Mouse (Mus musculus): ENCODE data around the gene Agfg2.
"Not testable (repeated sequence)": the region's sequence is repeated elsewhere in the genome, so short reads cannot be mapped to it uniquely, and the experiment has no call there.

Gene Agfg2

DNA sequence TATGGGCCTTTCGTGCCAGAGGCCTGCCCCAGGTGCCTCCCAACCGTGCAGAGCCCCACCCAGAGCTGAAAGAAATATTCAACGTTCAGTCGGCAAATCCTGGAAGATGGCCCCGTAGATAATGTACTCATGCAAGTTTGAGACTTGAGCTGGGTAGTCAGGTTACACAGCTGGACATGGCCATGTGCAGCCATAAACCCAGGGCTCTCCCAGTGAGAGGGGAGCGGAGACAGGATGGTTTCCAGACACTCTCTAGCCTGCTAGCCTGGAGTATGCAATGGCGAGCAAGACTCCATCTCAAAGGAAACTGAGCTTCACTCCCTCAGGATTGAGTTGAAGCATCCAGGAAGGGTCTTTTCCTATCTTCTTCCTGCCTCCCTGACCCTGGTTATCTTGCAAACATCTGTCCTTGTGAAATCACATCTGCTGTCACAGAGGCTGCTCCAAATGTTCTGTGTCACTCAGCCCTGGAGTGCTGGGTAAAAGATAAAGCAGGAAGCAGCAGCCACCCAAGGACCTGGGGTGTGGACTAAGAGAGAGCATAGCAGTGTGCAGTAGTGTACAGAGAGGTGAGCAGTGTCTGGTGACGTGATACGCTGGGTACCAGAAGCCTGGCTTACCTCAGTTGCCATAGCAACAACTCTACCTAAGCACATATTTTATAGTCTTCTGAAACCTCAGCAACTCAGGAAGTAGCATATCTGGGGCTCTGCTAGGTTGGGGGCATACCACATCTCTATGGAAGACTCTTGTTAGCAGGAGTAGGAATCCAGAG, 36.5 kb downstream of the Agfg2 start:
- in situ Hi-C loops (cut with MboI; ENCODE audit: unreplicated experiment in 2 of 2), result no loop called here

GRCm38 (mm10) chr5:137645652-137646091, 38.9 kb downstream of the Agfg2 start, which contains the start of gene Irs3:
Irs3 (minus strand) TSS chr5:137645714.
- in situ Hi-C loops (cut with MboI; ENCODE audit: unreplicated experiment in 2 of 2), result no loop called here

DNA sequence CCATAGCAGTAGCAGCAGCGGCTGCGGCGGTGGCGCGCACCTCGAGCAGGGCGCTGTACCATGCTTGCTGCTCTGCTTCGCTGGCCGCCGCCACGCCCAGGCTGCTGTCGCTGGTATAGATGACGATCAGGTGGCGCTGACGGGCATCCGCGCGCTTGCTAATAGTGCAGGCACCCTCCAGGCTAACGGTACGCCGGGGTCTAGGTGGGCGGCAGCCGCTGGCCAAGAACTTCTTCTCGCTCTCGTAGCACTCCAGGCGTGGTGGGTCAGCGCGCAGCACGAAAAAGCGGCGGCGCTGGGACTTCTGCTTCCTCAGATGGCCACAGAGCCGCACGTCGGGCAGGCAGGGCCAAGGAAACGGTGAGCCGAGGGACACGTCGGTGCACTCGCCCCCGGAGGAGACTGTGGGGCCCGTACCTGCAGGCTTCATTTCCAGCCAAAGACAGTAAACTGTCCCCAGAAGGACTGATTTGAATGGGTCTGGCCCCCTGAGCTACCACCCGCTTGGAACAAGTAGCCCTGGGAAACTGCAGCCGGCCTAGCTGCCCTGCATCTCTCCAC, 39.4 kb downstream of the Agfg2 start:
- in situ Hi-C loops (cut with MboI; ENCODE audit: unreplicated experiment in 2 of 2), result no loop called here

GRCm38 (mm10) chr5:137644484-137644883, 40.0 kb downstream of the Agfg2 start:
- in situ Hi-C loops (cut with MboI; ENCODE audit: unreplicated experiment in 2 of 2), result no loop called here

- in situ Hi-C loops (cut with MboI; ENCODE audit: unreplicated experiment in 2 of 2), result no loop called here
These were observed 41.6 kb downstream of the Agfg2 start for GRCm38 (mm10) chr5:137642886-137643285.

GRCm38 (mm10) chr5:137641054-137641453, 43.5 kb downstream of the Agfg2 start, which contains the start of gene Sap25:
Sap25 (plus strand) TSS chr5:137641334.
- in situ Hi-C loops (cut with MboI; ENCODE audit: unreplicated experiment in 2 of 2), result no loop called here

DNA sequence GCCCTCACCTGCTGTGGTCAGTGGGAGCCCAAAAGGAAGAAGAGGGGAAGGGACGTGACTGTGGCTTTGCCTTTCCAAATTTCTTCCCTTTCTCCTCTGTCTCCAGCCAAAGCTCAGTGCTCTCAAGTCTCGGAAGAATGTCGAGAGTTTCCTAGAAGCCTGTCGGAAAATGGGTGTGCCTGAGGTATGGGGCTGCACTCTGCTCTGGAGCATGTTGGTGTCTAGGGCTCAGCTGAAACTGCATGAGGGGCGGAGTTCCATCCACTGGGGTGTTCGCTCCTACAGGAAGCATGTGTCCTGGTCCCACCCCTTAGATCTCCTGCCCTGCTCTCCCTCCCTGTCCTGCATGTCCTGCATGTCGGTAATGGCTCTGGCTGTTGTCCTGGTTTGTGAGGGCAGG, 45.1 kb downstream of the Agfg2 start:
- in situ Hi-C loops (cut with MboI; ENCODE audit: unreplicated experiment in 2 of 2), result no loop called here

DNA sequence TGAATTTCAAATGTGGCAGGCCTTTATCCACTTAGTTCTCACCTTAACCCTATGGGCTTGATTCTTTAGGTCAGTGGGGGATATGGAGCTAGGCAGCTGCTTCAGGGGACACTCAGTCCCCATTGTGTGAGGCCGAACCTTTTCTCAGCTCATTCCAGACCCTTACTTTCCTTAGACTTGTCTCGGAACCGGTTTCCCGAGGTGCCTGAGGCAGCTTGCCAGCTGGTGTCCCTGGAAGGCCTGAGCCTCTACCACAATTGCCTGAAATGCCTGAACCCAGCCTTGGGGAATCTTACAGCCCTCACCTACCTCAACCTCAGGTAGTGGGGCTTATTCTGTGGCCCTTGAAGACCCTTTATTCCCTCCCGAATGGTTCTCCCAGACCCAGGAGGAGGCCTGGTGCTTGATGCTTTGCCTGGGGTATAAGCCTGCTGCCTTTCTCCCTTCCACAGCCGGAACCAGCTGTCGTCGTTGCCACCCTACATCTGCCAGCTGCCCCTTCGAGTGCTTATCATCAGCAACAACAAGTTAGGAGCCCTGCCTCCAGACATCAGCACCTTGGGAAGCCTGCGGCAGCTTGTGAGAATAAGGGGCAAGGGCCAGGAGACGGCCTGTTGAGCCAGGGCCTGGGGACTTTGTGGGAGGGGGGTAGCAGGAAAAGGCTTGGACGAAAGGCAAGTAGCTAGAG, 51.0 kb downstream of the Agfg2 start:
- in situ Hi-C loops (cut with MboI; ENCODE audit: unreplicated experiment in 2 of 2), result no loop called here

GRCm38 (mm10) chr5:137631591-137631990, 52.9 kb downstream of the Agfg2 start:
- in situ Hi-C loops (cut with MboI; ENCODE audit: unreplicated experiment in 2 of 2), result no loop called here

DNA sequence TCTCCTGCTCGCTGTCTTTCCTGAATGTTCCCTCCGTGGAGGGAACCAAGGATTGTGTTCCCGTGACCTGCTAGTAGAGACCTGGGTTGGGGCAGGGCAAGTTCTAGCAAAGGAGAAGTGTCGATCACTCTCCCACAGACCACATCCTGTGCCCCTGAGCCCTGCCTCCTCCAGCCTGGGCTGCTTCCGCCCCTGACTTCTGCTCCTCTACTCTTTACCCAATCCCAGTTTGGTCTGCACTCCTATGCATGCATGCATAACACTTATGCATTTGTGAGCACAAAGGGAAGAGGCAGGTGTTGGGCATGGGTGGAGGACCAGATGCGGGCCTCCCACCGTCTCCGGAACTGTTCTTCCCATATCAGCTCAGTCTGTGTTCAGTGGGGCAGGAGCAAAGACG, 53.4 kb downstream of the Agfg2 start:
- in situ Hi-C loops (cut with MboI; ENCODE audit: unreplicated experiment in 2 of 2), result no loop called here

DNA sequence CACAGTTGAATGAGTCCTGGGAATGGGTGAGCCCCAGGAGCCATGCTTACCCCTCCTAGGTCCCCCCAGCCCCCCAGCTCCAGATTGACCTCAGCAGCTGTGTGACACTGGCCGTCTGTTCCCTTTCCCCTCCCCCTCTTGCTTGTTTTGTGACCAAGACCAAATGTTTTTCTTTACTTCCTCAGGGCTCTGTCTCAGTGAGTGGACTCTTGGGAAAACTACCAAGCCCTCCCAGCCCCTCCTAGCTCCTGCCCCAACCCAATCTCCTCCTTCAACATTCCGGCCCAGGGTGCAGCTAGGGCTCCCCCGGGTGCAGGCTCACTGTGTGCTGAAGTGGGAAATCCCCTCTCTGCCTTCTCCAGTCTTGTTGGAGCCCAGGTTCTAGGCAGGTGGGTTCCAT, 53.9 kb downstream of the Agfg2 start:
- in situ Hi-C loops (cut with MboI; ENCODE audit: unreplicated experiment in 2 of 2), result no loop called here

GRCm38 (mm10) chr5:137629906-137630545, 54.5 kb downstream of the Agfg2 start:
- in situ Hi-C loops (cut with MboI; ENCODE audit: unreplicated experiment in 2 of 2), result no loop called here

DNA sequence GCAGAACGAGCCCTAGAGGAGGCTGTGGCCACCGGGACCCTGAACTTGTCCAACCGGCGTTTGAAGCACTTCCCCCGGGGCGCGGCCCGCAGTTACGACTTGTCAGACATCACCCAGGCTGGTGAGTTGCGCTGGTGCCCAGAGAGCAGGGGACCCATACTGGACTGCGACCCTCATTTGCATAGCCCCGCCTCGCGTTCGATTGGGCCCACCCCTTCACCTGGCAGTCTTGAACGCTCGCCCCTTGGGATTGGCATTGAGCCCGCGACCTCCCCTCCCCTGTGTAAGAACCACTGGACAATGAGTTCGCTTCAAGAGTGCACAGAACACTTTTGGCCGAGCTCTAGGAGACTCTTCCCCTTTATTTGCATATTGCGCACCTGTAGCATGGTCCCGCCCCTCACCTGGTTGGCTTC, 55.2 kb downstream of the Agfg2 start:
- in situ Hi-C loops (cut with MboI; ENCODE audit: unreplicated experiment in 2 of 2), result no loop called here

DNA sequence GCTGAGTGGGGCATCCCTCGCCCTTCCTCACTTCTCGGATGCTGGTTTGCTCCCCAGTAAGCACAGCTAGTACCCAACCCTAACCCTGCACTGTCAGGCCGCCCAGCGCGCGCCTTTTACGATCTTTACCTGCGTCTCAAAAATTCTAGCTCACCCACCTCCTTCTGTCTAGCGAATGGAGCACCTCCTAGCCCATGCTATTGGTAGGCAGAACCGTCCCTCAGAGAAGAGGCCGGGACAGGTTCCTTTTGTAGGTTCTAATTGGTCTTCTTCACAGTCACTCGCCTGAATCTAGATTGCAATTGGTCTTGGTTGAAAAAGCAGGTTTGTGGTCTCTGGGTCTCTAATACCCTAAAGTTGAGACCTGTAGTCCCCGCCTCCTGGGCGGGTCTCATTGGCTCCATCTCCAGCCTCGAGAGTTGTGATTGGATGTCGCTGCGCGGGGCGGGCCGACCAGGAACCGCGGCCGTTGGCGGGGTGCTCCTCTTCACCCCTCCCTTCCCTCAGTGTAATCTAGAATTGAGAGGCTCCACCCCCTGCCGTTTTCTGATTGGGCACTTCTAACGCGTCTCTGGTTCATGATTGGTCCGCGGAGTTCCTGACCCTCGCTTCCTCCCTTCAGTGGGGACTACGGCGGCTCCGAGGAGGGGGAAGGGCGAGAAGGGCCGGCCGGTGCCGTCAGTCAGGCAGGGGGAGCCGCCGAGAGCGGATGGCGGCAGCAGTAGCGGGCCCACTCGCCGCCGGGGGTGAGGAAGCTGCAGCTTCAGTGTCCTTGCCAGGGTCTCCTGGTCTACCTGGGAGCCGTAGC, 55.8 kb downstream of the Agfg2 start, which contains the start of the genes Fbxo24, Lrch4 and Gm20605:
Gene Fbxo24 (minus strand): TSS at position 505 of the 808 bp plus-strand sequence.
Gene Lrch4 (plus strand): TSS at position 624 of the 808 bp plus-strand sequence.
Gene Gm20605 (plus strand): TSS at position 678 of the 808 bp plus-strand sequence.
- in situ Hi-C loops (cut with MboI; ENCODE audit: unreplicated experiment in 2 of 2), result no loop called here

- in situ Hi-C loops (cut with MboI; ENCODE audit: unreplicated experiment in 2 of 2), result no loop called here
These were observed 56.5 kb downstream of the Agfg2 start for GRCm38 (mm10) chr5:137627991-137628390.

DNA sequence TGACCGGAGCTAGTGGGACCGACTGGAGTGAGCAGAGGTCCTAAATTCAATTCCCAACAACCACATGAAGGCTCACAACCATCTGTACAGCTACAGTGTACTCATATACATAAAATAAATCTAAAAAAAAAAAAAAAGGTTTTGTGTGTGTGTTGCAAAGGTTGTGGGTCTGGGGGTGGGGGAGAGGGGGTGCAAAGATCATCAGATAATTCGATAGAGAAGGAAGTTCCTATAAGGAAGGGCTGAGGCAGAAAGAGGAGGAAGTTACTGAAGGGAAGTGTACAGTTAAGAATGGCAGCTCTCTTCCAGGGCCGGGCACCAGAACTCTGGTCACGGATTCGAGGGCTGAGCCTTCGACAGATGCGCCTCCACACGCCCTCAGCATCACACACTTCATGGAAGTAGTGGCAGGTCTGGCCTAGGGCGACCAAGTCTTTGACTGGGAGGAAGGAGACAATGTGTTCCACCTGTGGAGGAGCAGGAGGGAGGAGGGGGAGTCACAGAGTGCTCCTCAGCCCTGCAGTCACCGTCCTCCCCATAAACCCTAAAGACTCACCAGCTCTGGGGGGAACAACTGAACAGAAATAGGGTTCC, 60.5 kb downstream of the Agfg2 start:
- in situ Hi-C loops (cut with MboI; ENCODE audit: unreplicated experiment in 2 of 2), result no loop called here

DNA sequence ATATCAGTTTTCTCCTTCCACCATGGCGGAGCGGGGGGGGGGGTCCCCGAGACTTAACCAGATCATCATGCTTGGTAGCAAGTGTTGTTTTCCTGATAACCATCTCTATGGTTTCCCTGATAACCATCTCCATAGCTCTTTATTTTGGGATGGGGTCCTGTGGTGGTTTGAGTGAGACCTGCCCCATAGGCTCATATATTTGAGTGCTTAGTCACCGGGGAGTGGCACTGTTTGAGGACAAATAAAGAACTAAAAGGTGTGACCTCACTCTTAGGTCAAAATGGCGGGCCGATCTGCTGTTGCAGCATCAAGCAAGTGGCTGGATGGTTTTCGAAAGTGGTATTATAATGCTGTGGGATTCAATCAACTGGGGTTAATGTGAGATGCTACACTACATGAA, 69.2 kb downstream of the Agfg2 start:
- in situ Hi-C loops (cut with MboI; ENCODE audit: unreplicated experiment in 2 of 2), result no loop called here

DNA sequence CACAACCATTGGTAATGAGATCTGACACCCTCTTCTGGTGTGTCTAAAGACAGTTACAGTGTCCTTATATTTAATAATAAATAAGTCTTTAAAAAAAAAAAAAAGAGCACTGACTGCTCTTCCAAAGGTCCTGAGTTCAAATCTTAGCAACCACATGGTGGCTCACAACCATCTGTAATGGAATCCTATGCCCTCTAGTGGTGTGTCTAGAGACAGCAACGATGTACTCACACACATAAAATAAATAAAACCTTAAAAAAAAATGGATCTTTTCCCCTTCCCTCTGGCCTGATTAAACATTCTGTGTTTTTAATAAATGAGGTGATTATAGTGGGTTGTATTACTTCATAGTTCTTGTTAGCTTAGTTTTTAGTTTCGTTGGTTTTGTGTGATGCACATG, 69.6 kb downstream of the Agfg2 start:
- in situ Hi-C loops (cut with MboI; ENCODE audit: unreplicated experiment in 2 of 2), result not testable (repeated sequence)

GRCm38 (mm10) chr5:137613550-137613949, 71.0 kb downstream of the Agfg2 start, which contains the start of gene Pcolce:
Pcolce (minus strand) TSS chr5:137613784.
- in situ Hi-C loops (cut with MboI; ENCODE audit: unreplicated experiment in 2 of 2), result no loop called here

DNA sequence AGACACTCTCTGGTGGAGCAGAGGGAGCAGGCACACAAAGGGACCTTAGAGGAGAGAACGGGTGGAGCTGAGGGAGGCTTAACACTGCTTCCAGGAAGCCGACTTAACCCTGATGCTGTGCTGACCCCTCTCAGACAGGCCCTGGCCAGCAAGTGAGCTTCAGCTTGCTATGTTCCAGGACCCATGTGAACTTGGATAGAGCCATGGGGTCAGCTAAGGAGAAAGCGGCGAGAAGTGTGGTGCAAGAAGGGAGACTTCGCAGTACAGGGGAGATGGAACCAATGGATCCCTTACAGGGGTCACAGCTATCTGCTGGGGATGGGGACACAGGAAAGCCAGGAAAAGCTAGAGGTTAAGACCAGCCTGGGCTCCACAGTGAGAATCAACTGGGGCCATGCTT, 71.5 kb downstream of the Agfg2 start:
- in situ Hi-C loops (cut with MboI; ENCODE audit: unreplicated experiment in 2 of 2), result no loop called here

Data from v-Abl transformed pro-B cells (cell line).